Mouse (Mus musculus): ENCODE data around the gene Pde5a.
A peak's percentile ranks its signal among the peaks of the same experiment; 100 is the strongest.

The Pde5a gene

GRCm38 (mm10) chr3:122728852-122729600 is at the start of gene Pde5a:
Pde5a (plus strand) TSS chr3:122728947.
- DNase-seq (ENCODE audit: low read depth, low spot score) = peak; percentile 71

GRCm38 (mm10) chr3:122680851-122681250 is 47.9 kb upstream of the Pde5a start:
- no peak for DNase-seq (ENCODE audit: low read depth, low spot score)

GRCm38 (mm10) chr3:122682352-122682751 is 46.4 kb upstream of the Pde5a start:
- DNase-seq (ENCODE audit: low read depth, low spot score) = no peak

GRCm38 (mm10) chr3:122684832-122685231 is 43.9 kb upstream of the Pde5a start:
- no peak for DNase-seq (ENCODE audit: low read depth, low spot score)

DNA sequence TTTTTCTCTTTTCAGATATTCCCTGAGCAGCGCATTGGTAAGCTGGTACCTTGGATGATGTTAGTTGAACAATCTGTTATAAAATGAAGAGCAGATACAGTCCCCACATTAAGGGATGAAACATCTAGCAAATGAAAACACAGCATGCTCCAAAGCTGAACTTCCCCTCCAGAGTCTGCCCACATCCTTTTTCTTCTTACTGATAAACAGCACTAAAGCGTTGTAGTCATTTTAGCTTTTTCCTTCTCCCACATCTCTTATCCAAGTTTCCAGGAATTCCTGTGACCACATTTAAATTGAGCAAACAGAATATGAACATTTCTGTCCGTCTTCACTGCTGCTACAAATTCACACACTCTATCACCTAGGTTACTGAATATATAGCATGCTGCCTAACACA is 35.7 kb upstream of the Pde5a start:
- no peak for DNase-seq (ENCODE audit: low read depth, low spot score)

GRCm38 (mm10) chr3:122695870-122696269 is 32.9 kb upstream of the Pde5a start:
- DNase-seq (ENCODE audit: low read depth, low spot score) = no peak

DNA sequence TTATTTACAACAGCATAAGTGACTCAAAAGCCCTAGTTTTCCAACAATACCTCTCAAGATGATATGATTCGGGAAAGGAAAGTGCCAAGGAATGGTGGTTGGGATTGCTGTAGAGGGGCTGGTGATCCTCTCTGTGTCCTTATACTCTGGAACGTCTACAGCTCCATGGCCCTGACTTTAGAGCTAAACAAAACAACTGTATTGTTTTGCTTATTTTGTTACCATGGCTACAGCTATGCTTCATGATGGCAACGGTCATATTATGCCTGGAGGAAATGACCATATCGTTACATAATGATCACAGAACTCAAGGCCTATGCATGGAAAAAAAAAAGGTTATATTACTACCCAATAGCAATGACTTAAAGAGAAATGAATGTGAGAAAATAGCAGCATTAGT is 32.1 kb upstream of the Pde5a start:
- no peak for DNase-seq (ENCODE audit: low read depth, low spot score)

- no peak for DNase-seq (ENCODE audit: low read depth, low spot score)
Observed at GRCm38 (mm10) chr3:122704209-122704608, 24.5 kb upstream of the Pde5a start.

- no peak for DNase-seq (ENCODE audit: low read depth, low spot score)
Observed at GRCm38 (mm10) chr3:122705246-122705645, 23.5 kb upstream of the Pde5a start.

GRCm38 (mm10) chr3:122708485-122708884 is 20.3 kb upstream of the Pde5a start:
- DNase-seq (ENCODE audit: low read depth, low spot score) = no peak

DNA sequence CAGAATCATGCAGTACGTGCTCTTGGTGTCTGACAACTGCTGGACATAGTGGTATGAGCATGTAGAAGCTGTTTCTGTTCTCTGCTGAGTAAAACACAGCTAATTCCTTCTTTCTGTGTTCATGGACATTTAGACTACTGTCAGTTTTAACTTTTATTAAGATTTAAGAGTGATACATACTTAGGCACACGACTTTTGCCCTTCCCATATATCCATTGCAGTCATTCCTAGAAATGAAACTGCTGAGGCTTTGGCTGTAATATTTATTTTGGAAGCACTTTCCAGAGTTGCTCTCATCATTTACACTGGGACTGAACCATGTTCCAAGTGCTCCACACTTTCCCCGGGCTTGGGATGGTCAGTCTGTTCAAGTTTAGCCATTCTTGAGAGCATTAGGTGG is 18.6 kb upstream of the Pde5a start:
- DNase-seq (ENCODE audit: low read depth, low spot score) = no peak

DNA sequence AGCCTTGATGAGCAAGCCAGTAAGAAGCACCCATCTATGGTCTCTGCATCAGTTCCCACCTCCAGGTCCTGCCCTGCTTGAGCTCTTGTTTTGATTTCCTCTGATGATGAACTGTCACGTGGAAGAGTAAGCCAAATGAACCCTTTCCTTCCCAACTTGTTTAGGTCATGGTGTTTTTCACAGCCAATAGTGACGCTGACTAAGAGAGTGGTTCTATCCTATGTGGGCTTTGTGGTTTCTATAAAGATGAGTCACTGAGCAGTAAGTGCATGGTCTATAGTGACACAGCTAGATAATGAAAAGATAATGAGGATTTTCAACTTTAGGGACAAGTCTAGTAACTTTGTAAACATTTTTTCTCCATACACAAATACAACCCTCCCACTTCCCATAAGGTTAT is 10.1 kb upstream of the Pde5a start:
- DNase-seq (ENCODE audit: low read depth, low spot score) = no peak

DNA sequence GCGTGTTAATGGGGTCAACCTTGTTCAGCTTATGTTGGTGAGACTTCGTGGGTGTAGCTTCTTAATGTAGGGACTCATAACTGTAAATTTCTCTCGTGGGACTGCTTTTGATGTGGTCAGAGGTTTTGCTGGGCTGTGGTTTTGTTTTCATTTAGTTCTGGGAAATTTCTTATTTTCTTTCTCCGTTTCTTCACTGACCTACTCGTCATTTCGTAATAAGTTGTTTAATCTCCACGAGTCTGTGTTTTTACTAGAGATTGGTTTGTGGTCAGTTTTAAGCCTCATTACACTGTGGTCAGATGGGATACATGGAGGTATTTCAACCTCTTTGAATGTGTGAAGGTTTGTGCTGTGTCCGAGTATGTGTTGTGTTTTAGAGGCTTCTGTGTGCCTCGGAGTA is 7.2 kb upstream of the Pde5a start:
- DNase-seq (ENCODE audit: low read depth, low spot score) = no peak

- DNase-seq (ENCODE audit: low read depth, low spot score) = peak; percentile 17
Observed at GRCm38 (mm10) chr3:122729601-122729959, 833 bp downstream of the Pde5a start.

- peak; percentile 43 for DNase-seq (ENCODE audit: low read depth, low spot score)
Observed at GRCm38 (mm10) chr3:122729960-122730740, 1.4 kb downstream of the Pde5a start.

GRCm38 (mm10) chr3:122730741-122731235 is 2.0 kb downstream of the Pde5a start:
- no peak for DNase-seq (ENCODE audit: low read depth, low spot score)

DNA sequence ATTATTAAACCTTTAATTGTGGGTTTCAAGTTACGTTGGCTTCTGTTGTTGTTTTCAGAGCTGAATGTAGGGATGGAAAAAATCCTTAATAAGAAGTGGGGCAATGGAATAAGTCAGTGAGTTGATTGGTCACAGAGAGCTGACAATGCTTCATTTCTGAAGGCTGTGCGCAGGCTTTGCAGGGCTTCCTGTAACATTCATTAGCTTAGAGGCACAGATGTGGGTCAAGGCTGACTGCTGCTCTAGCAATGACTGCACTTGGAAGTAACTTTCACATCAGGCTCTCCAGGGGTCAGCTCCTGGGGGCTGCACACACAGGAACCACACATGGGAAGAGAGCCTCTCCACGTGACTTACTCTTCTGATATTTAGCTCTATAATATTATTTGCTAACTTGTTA is 5.1 kb downstream of the Pde5a start:
- DNase-seq (ENCODE audit: low read depth, low spot score) = no peak

DNA sequence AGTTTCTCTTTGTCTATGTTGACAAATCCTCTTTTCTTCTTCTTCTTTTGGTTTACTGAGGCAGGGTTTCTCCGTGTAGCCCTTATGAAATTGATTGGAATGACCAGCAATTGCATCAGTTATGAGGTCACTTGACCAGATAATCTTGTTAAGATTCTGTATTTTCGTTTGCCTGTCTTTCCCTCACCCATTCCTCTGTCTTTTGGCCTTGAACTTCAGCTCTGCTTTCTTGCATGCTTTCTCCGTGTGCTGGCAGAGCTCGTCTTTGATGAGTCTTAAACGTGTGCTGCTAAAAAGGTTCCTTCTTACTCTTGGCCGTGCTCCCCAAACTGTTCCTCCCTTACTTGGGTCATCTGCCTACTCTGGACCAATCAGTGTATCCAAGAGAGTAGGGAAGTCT is 5.6 kb downstream of the Pde5a start:
- DNase-seq (ENCODE audit: low read depth, low spot score) = no peak

DNA sequence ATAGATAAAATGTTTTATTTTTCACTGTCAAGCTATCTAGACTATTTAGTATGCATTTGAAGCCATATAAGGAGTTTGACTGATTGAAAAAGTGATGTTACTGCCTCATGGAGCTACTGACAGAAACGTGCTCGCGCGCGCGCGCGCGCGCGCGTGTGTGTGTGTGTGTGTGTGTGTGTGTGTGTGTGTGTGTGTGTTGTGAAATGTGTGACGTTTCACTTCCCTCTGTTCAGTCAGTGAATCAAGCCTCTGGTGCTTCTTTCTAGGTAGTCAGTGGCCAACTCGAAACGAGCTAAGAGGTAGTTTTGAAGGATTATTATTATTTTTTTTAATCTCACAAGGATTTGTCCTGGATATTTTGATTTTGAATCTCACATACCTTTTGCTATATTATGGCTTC is 10.7 kb downstream of the Pde5a start:
- DNase-seq (ENCODE audit: low read depth, low spot score) = no peak

GRCm38 (mm10) chr3:122744265-122744664 is 15.5 kb downstream of the Pde5a start:
- no peak for DNase-seq (ENCODE audit: low read depth, low spot score)

GRCm38 (mm10) chr3:122747921-122748700 is 19.4 kb downstream of the Pde5a start:
- DNase-seq (ENCODE audit: low read depth, low spot score) = no peak

GRCm38 (mm10) chr3:122763240-122763761 is 34.6 kb downstream of the Pde5a start:
- no peak for DNase-seq (ENCODE audit: low read depth, low spot score)

Measured in CD4-positive, CD25-positive, alpha-beta regulatory T cell, adult 2 months (primary cell).